Mouse (Mus musculus) CH12.LX (cell line): ENCODE results near the gene Mctp2.

Experiments
- CTCF ChIP-seq, 2 experiments: IDR thresholded peaks in 1 of 2; conservative IDR thresholded peaks in 1 of 2; 2 replicates each; pipeline ENCODE4 v1.5.1; 2011 to 2012; ENCODE audit warnings: low read depth in 2 of 2, low read length in 2 of 2, improper control_type of control experiment in 1 of 2, inconsistent platforms in 1 of 2, mild to moderate bottlenecking in 1 of 2, moderate library complexity in 1 of 2
- EP300 ChIP-seq: IDR thresholded peaks from 2 replicates; pipeline ENCODE4 v1.6.1; 2011; ENCODE audit warnings: low read length, improper control_type of control experiment
- MYC ChIP-seq: IDR thresholded peaks from 2 replicates; pipeline ENCODE4 v1.6.1; 2011; ENCODE audit warnings: low read depth, mild to moderate bottlenecking, improper control_type of control experiment, low read length
- POLR2A ChIP-seq: IDR thresholded peaks from 2 replicates; pipeline ENCODE4 v1.6.1; 2011; ENCODE audit warnings: low read depth, mild to moderate bottlenecking, improper control_type of control experiment, low read length
- USF1 ChIP-seq: IDR thresholded peaks from 2 replicates; pipeline ENCODE4 v1.6.1; 2014; ENCODE audit warnings: low read depth, mild to moderate bottlenecking, inconsistent platforms, low read length, improper control_type of control experiment
- ZNF384 ChIP-seq: IDR thresholded peaks from 2 replicates; pipeline ENCODE4 v1.6.1; 2012; ENCODE audit warnings: low read depth, low read length, improper control_type of control experiment, inconsistent platforms

- TF ChIP-seq USF1 (no peak), CTCF (conservative IDR thresholded peaks at IDR 0.05 in 1 of 2, IDR thresholded peaks at IDR 0.05 in 1 of 2; ENCODE audit: low read depth in 2 of 2, low read length in 2 of 2) (no peak), EP300 (no peak), ZNF384 (no peak), MYC (no peak), POLR2A (no peak)
Measured at GRCm38 (mm10) chr7:72223558-72223957, 82.8 kb downstream of the Mctp2 start.
